Mouse (Mus musculus): Measurements from ENCODE around the gene Osbpl8.
A peak's percentile ranks its signal among the peaks of the same experiment; 100 is the strongest.
"Not testable (repeated sequence)": the region's sequence is repeated elsewhere in the genome, so short reads cannot be mapped to it uniquely, and the experiment has no call there.

Gene Osbpl8

GRCm38 (mm10) chr10:111185574-111186269 lies 21.2 kb downstream of the Osbpl8 start:
- DNase-seq (ENCODE audit: low spot score in 2 of 2) = no peak

GRCm38 (mm10) chr10:111189022-111189555 lies 24.5 kb downstream of the Osbpl8 start:
- no peak for DNase-seq (ENCODE audit: low spot score in 2 of 2)

GRCm38 (mm10) chr10:111190110-111190795 lies 25.7 kb downstream of the Osbpl8 start:
- DNase-seq (ENCODE audit: low spot score in 2 of 2) = no peak

- DNase-seq (ENCODE audit: low spot score in 2 of 2) = no peak
Measured at GRCm38 (mm10) chr10:111193536-111193935, 29.0 kb downstream of the Osbpl8 start.

GRCm38 (mm10) chr10:111196191-111196590 lies 31.6 kb downstream of the Osbpl8 start:
- no peak for DNase-seq (ENCODE audit: low spot score in 2 of 2)

- not testable (repeated sequence) for DNase-seq (ENCODE audit: low spot score in 2 of 2)
Measured at GRCm38 (mm10) chr10:111198705-111199104, 34.2 kb downstream of the Osbpl8 start.

- DNase-seq (ENCODE audit: low spot score in 2 of 2) = no peak
Measured at GRCm38 (mm10) chr10:111201120-111201519, 36.6 kb downstream of the Osbpl8 start.

GRCm38 (mm10) chr10:111201666-111202065 lies 37.1 kb downstream of the Osbpl8 start:
- DNase-seq (ENCODE audit: low spot score in 2 of 2) = no peak

GRCm38 (mm10) chr10:111204089-111204488 lies 39.5 kb downstream of the Osbpl8 start:
- DNase-seq (ENCODE audit: low spot score in 2 of 2) = no peak

GRCm38 (mm10) chr10:111205421-111205820 lies 40.9 kb downstream of the Osbpl8 start:
- DNase-seq (ENCODE audit: low spot score in 2 of 2) = no peak

GRCm38 (mm10) chr10:111207386-111207785 lies 42.8 kb downstream of the Osbpl8 start:
- no peak for DNase-seq (ENCODE audit: low spot score in 2 of 2)

GRCm38 (mm10) chr10:111214084-111214483 lies 49.5 kb downstream of the Osbpl8 start:
- DNase-seq (ENCODE audit: low spot score in 2 of 2) = no peak

GRCm38 (mm10) chr10:111214696-111215095 lies 50.1 kb downstream of the Osbpl8 start:
- DNase-seq (ENCODE audit: low spot score in 2 of 2) = no peak

GRCm38 (mm10) chr10:111215572-111215971 lies 51.0 kb downstream of the Osbpl8 start:
- DNase-seq (ENCODE audit: low spot score in 2 of 2) = no peak

GRCm38 (mm10) chr10:111216111-111216510 lies 51.6 kb downstream of the Osbpl8 start:
- no peak for DNase-seq (ENCODE audit: low spot score in 2 of 2)

GRCm38 (mm10) chr10:111222535-111222934 lies 58.0 kb downstream of the Osbpl8 start:
- DNase-seq (ENCODE audit: low spot score in 2 of 2) = no peak

- no peak for DNase-seq (ENCODE audit: low spot score in 2 of 2)
Measured at GRCm38 (mm10) chr10:111223218-111223830, 58.8 kb downstream of the Osbpl8 start.

GRCm38 (mm10) chr10:111224696-111225095 lies 60.1 kb downstream of the Osbpl8 start:
- no peak for DNase-seq (ENCODE audit: low spot score in 2 of 2)

- peak; percentile 86 to 89 for DNase-seq (ENCODE audit: low spot score in 2 of 2)
Measured at GRCm38 (mm10) chr10:111226508-111226907, 62.0 kb downstream of the Osbpl8 start.

GRCm38 (mm10) chr10:111232237-111232636 lies 67.7 kb downstream of the Osbpl8 start:
- not testable (repeated sequence) for DNase-seq (ENCODE audit: low spot score in 2 of 2)

- DNase-seq (ENCODE audit: low spot score in 2 of 2) = no peak
Measured at GRCm38 (mm10) chr10:111233476-111234130, 69.1 kb downstream of the Osbpl8 start.

All from urinary bladder, postnatal 36 days (tissue).